Mouse (Mus musculus): ENCODE results near the gene Abcf3. TPM values are rescaled to one million over a fixed set of nuclear protein-coding genes. Genes with fewer than 3 reads are reported as not detected.

Gene Abcf3
- total and polyA plus RNA-seq, 3 experiments: 46.5 to 79.6 TPM; not detected in 1

DNA sequence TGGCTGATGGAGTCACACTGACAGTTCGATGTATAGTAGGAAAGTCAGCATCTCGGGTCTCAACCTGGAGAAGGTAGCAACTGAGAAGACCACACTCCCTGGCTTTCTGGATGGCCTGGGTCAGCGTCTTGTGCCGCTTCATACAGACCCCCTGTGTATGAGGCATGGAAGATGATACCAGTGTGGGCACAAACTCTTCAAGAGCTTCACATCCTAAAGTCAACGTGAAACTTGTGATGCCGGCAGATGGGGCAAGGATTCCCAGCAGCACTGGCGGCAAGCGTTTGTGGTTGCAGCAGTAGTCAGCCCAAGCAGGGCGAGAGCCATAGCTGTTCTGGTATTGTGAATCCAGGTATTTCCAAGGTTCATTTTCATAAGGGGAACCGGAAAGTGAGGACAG, 2.7 kb upstream of the Abcf3 start:
- Histone ChIP-seq H3K4me3 (ENCODE audit: control insufficient read depth in 1 of 2, insufficient read depth in 1 of 2, low read depth in 2 of 2, low read length in 2 of 2) (no peak overlapping the region), H3K4me1 (ENCODE audit: control insufficient read depth in 1 of 2, insufficient read depth in 2 of 2, low read length in 2 of 2) (peaks cover 0 to 10% of the 10 kb centered on the region in 2 experiments; a peak in 3 of 4 replicates), H3K36me3 (ENCODE audit: control insufficient read depth in 1 of 2, insufficient read depth in 2 of 2, low read length in 2 of 2) (peaks cover 4 to 14% of the 10 kb centered on the region in 2 experiments), H3K27me3 (ENCODE audit: control insufficient read depth in 1 of 2, insufficient read depth in 2 of 2, low read length in 2 of 2) (no peaks in the 10 kb centered on the region), H3K79me2 (ENCODE audit: control insufficient read depth, insufficient read depth, low read length, poor library complexity) (peaks cover 13% of the 10 kb centered on the region), H3K27ac (ENCODE audit: control insufficient read depth, low read depth, low read length) (no peak overlapping the region), H3K9ac (ENCODE audit: control insufficient read depth, low read depth, low read length, poor library complexity, severe bottlenecking) (no peak overlapping the region), H3K9me3 (replicated peaks; ENCODE audit: insufficient read depth, low read length) (no peaks in the 10 kb centered on the region)
- TF ChIP-seq NELFE (IDR thresholded peaks at IDR 0.05; ENCODE audit: low read depth, low read length) (no peak), ZMIZ1 (IDR thresholded peaks at IDR 0.05; ENCODE audit: low read depth, low read length) (no peak), POLR2A (IDR thresholded peaks at IDR 0.05; ENCODE audit: control insufficient read depth in 1 of 2, insufficient read depth in 1 of 2, low read depth in 1 of 2, low read length in 2 of 2, poor library complexity in 1 of 2) (0 out of 4 replicates have a peak, but pooled peaks of 1 of the 2 experiments have one; percentile 34)
- DNase-seq (ENCODE audit: low read depth, low spot score): no peak

DNA sequence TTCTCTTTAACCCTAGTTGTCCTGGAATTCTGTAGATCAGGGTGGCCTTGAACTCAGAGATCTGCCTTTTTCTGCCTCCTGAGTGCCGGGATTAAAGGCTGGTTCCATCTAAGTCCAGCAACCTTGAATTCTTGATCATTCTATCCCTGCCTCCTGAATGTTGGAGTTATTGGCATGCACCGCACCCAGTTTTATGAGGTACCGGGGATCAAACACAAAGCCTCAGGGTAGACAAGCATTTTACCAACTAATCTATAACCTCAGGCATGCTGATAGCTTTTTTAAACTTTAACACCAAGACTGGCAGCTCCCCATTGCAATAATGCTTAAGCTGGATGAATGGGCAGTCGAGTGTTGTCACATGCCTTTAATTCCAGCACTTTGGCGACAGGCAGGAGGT, 954 bp upstream of the Abcf3 start:
- peak overlapping the region; percentile 74 for H3K9ac ChIP-seq (ENCODE audit: control insufficient read depth, low read depth, low read length, poor library complexity, severe bottlenecking)

GRCm38 (mm10) chr16:20549161-20549560, 784 bp downstream of the Abcf3 start:
- H3K9ac ChIP-seq (ENCODE audit: control insufficient read depth, low read depth, low read length, poor library complexity, severe bottlenecking): peak overlapping the region; percentile 89
- H3K79me2 ChIP-seq (ENCODE audit: control insufficient read depth, insufficient read depth, low read length, poor library complexity): peaks cover 13% of the 10 kb centered on the region
- no peaks in the 10 kb centered on the region for H3K27me3 ChIP-seq (ENCODE audit: control insufficient read depth in 1 of 2, insufficient read depth in 2 of 2, low read length in 2 of 2)
- peak overlapping the region; percentile 91 to 94 for H3K4me3 ChIP-seq (ENCODE audit: control insufficient read depth in 1 of 2, insufficient read depth in 1 of 2, low read depth in 2 of 2, low read length in 2 of 2)
- no peak overlapping the region for H3K27ac ChIP-seq (ENCODE audit: control insufficient read depth, low read depth, low read length)
- DNase-seq (ENCODE audit: low read depth, low spot score): no peak
- TF ChIP-seq ELF1 (IDR thresholded peaks at IDR 0.05; ENCODE audit: low read depth, low read length) (no peak), E2F4 (IDR thresholded peaks at IDR 0.05; ENCODE audit: borderline replicate concordance, low read depth, low read length) (no peak), USF2 (IDR thresholded peaks at IDR 0.05; ENCODE audit: borderline replicate concordance in 1 of 2, insufficient read depth in 1 of 2, low read depth in 1 of 2, low read length in 2 of 2) (no peak), SMC3 (IDR thresholded peaks at IDR 0.05; ENCODE audit: low read depth, low read length) (no peak), MYB (IDR thresholded peaks at IDR 0.05; ENCODE audit: low read depth, low read length) (no peak)
- H3K9me3 ChIP-seq (replicated peaks; ENCODE audit: insufficient read depth, low read length): no peaks in the 10 kb centered on the region
- H3K4me1 ChIP-seq (ENCODE audit: control insufficient read depth in 1 of 2, insufficient read depth in 2 of 2, low read length in 2 of 2): peaks cover 0 to 10% of the 10 kb centered on the region in 2 experiments; a peak in 3 of 4 replicates
- H3K36me3 ChIP-seq (ENCODE audit: control insufficient read depth in 1 of 2, insufficient read depth in 2 of 2, low read length in 2 of 2): peaks cover 7 to 14% of the 10 kb centered on the region in 2 experiments

More for the DNA sequence above, 954 bp upstream of the Abcf3 start:
- Histone ChIP-seq H3K27me3 (ENCODE audit: control insufficient read depth in 1 of 2, insufficient read depth in 2 of 2, low read length in 2 of 2) (no peaks in the 10 kb centered on the region), H3K9me3 (replicated peaks; ENCODE audit: insufficient read depth, low read length) (no peaks in the 10 kb centered on the region), H3K4me1 (ENCODE audit: control insufficient read depth in 1 of 2, insufficient read depth in 2 of 2, low read length in 2 of 2) (peaks cover 0 to 10% of the 10 kb centered on the region in 2 experiments; a peak in 3 of 4 replicates), H3K36me3 (ENCODE audit: control insufficient read depth in 1 of 2, insufficient read depth in 2 of 2, low read length in 2 of 2) (peaks cover 6 to 14% of the 10 kb centered on the region in 2 experiments), H3K79me2 (ENCODE audit: control insufficient read depth, insufficient read depth, low read length, poor library complexity) (peaks cover 13% of the 10 kb centered on the region), H3K4me3 (ENCODE audit: control insufficient read depth in 1 of 2, insufficient read depth in 1 of 2, low read depth in 2 of 2, low read length in 2 of 2) (peak overlapping the region; percentile 71 to 89), H3K27ac (ENCODE audit: control insufficient read depth, low read depth, low read length) (peak overlapping the region; percentile 78)
- DNase-seq (ENCODE audit: low read depth, low spot score): no peak
- TF ChIP-seq RAD21 (IDR thresholded peaks at IDR 0.05; ENCODE audit: low read depth, low read length) (no peak), TCF12 (IDR thresholded peaks at IDR 0.05; ENCODE audit: low read depth, low read length) (no peak)

All from MEL (cell line).